7 mouse cellular contexts compared by ENCODE assay signal in genomic region chr1:36071176-36071575, GRCm38 (mm10). TPM values are rescaled to one million over a fixed set of nuclear protein-coding genes. Genes with fewer than 3 reads are reported as not detected.
DNase-seq lines count a peak whose midpoint lies in the region; ATAC-seq and TF ChIP-seq lines count a peak whose summit lies in the region.

No protein-coding gene starts in this region.

- H3K4me3 ChIP-seq in lung, postnatal 0 days (ENCODE audit: low read depth, low read length) = 0 out of 2 replicates have a peak overlapping the region, but pooled peaks have one; percentile 9
- peak overlapping the region; percentile 3; the same call in 1 of the 2 replicates for H3K4me3 ChIP-seq in forebrain, embryonic 11.5 days (ENCODE audit: low read depth, low read length)
- H3K4me3 ChIP-seq in limb, embryonic 14.5 days (replicated peaks; ENCODE audit: low read length) = no peak overlapping the region

- no peak for DNase-seq in lung, postnatal 0 days (ENCODE audit: low spot score)
- no peak for DNase-seq in lung, postnatal 25 days (ENCODE audit: low spot score)
- DNase-seq in forebrain, embryonic 11.5 days (ENCODE audit: low spot score) = peak; percentile 47
- no peak for DNase-seq in limb, embryonic 14.5 days (ENCODE audit: low spot score)
- peak; percentile 31 for DNase-seq in splenic B cell, adult 2 months (ENCODE audit: low read depth, low spot score)
- DNase-seq in urinary bladder, postnatal 14 days (ENCODE audit: low spot score) = no peak

- peak overlapping the region; percentile 94 for H3K4me2 ChIP-seq in lung, postnatal 0 days (replicated peaks; ENCODE audit: low read depth, low read length)
- peak overlapping the region; percentile 97 for H3K4me2 ChIP-seq in forebrain, embryonic 11.5 days (ENCODE audit: low read depth, low read length, severe bottlenecking)
- peak overlapping the region; percentile 98 for H3K4me2 ChIP-seq in limb, embryonic 14.5 days (replicated peaks; ENCODE audit: low read depth, low read length, severe bottlenecking)

- H3K9me3 ChIP-seq in lung, postnatal 0 days (ENCODE audit: low read length) = no peaks in the 10 kb centered on the region
- no peaks in the 10 kb centered on the region for H3K9me3 ChIP-seq in forebrain, embryonic 11.5 days (ENCODE audit: control insufficient read depth, low read length)
- H3K9me3 ChIP-seq in limb, embryonic 14.5 days (ENCODE audit: control insufficient read depth, low read length) = no peaks in the 10 kb centered on the region

- peaks cover 15% of the 10 kb centered on the region; the same call in 1 of the 2 replicates for H3K4me1 ChIP-seq in lung, postnatal 0 days (ENCODE audit: insufficient read depth, low read depth, low read length)
- H3K4me1 ChIP-seq in forebrain, embryonic 11.5 days (replicated peaks; ENCODE audit: control insufficient read depth, insufficient read depth, low read length) = peaks cover 14% of the 10 kb centered on the region
- H3K4me1 ChIP-seq in limb, embryonic 14.5 days (ENCODE audit: control insufficient read depth, insufficient read depth, low read length) = peaks cover 43% of the 10 kb centered on the region

- no peaks in the 10 kb centered on the region for H3K36me3 ChIP-seq in lung, postnatal 0 days (ENCODE audit: insufficient read depth, low read length)
- no peaks in the 10 kb centered on the region; the same call in 1 of the 2 replicates for H3K36me3 ChIP-seq in forebrain, embryonic 11.5 days (ENCODE audit: control insufficient read depth, insufficient read depth, low read length)
- H3K36me3 ChIP-seq in limb, embryonic 14.5 days (ENCODE audit: control insufficient read depth, insufficient read depth, low read length) = peaks cover 18% of the 10 kb centered on the region
- peaks cover 1% of the 10 kb centered on the region; the same call in 1 of the 2 replicates for H3K36me3 ChIP-seq in splenic B cell, adult 2 months (ENCODE audit: control insufficient read depth, insufficient read depth, low read length, poor library complexity, severe bottlenecking)

- no peak for TF ChIP-seq EP300 in lung, postnatal 0 days (IDR thresholded peaks at IDR 0.05)

- 33% methylated on average over 7 of the region's 7 CpGs for WGBS in lung, postnatal 0 days
- WGBS in forebrain, embryonic 11.5 days = 88% methylated on average over 7 of the region's 7 CpGs
- WGBS in limb, embryonic 14.5 days = 47% methylated on average over 7 of the region's 7 CpGs

- H3K27me3 ChIP-seq in lung, postnatal 0 days (replicated peaks; ENCODE audit: insufficient read depth, low read length) = no peaks in the 10 kb centered on the region
- H3K27me3 ChIP-seq in forebrain, embryonic 11.5 days (ENCODE audit: control insufficient read depth, insufficient read depth, low read length) = 0 out of 2 replicates have a peak, but pooled peaks cover under 1% of the 10 kb centered on the region
- no peaks in the 10 kb centered on the region for H3K27me3 ChIP-seq in limb, embryonic 14.5 days (ENCODE audit: control insufficient read depth, insufficient read depth, low read length)
- no peaks in the 10 kb centered on the region for H3K27me3 ChIP-seq in splenic B cell, adult 2 months (ENCODE audit: control insufficient read depth, insufficient read depth, low read length, poor library complexity, severe bottlenecking)

- no peak for TF ChIP-seq CTCF in lung, postnatal 0 days (IDR thresholded peaks at IDR 0.05)

- TF ChIP-seq POLR2A in limb, embryonic 14.5 days (IDR thresholded peaks at IDR 0.05; ENCODE audit: borderline replicate concordance, extremely low read depth, insufficient read depth, insufficient read length) = no peak

- no peak overlapping the region for H3K27ac ChIP-seq in lung, postnatal 0 days (ENCODE audit: low read length)
- no peak overlapping the region for H3K27ac ChIP-seq in forebrain, embryonic 11.5 days (ENCODE audit: low read depth, low read length)
- no peak overlapping the region for H3K27ac ChIP-seq in limb, embryonic 14.5 days (replicated peaks; ENCODE audit: low read depth, low read length)

- no peak overlapping the region for H3K9ac ChIP-seq in lung, postnatal 0 days (replicated peaks; ENCODE audit: low read depth)
- no peak overlapping the region for H3K9ac ChIP-seq in forebrain, embryonic 11.5 days (ENCODE audit: low read length)
- H3K9ac ChIP-seq in limb, embryonic 14.5 days (ENCODE audit: low read depth, low read length, severe bottlenecking) = no peak overlapping the region

- no peak for ATAC-seq in lung, postnatal 0 days
- no peak for ATAC-seq in forebrain, embryonic 11.5 days (replicated peaks; ENCODE audit: low FRiP score)
- no peak for ATAC-seq in limb, embryonic 14.5 days (ENCODE audit: low FRiP score, low read depth)
- ATAC-seq in monocyte, adult 5-6 weeks (replicated peaks; ENCODE audit: insufficient number of reproducible peaks, low FRiP score, low TSS enrichment, poor library complexity, severe bottlenecking) = no peak

RNA-seq across cellular contexts. Expression of gene Hs6st1, which starts 3.0 kb away (rescaled TPM):
- 4.9 and 6.3 TPM in 2 replicates for polyA plus RNA-seq in lung, postnatal 0 days (2015; fragmentation: Nextera tagmentation; extraction: Ambion mirVana)
- polyA plus RNA-seq in forebrain, embryonic 11.5 days (2014; fragmentation: Nextera tagmentation; extraction: Ambion mirVana) = 14.9 and 17.3 TPM in 2 replicates
- 50.5 and 63.4 TPM in 2 replicates for polyA plus RNA-seq in limb, embryonic 14.5 days (2012; rRNA removed)
- 14.9 and 19.3 TPM in 2 replicates for polyA plus RNA-seq in limb, embryonic 14.5 days (2014; fragmentation: Nextera tagmentation; extraction: Ambion mirVana)
- 16.2 to 26.3 TPM (median 21.9 TPM) in 3 replicates for total RNA-seq in monocyte, adult 5-6 weeks (2017)

Comparison
In these comparisons a context has a peak if more than half of its experiments do, and no peak if none do; other contexts are left out.
1. DNase-seq: peak in forebrain, embryonic 11.5 days (single experiment) and splenic B cell, adult 2 months (single experiment); none in lung, postnatal 0 days (single experiment), lung, postnatal 25 days (single experiment), limb, embryonic 14.5 days (single experiment) and urinary bladder, postnatal 14 days (single experiment).
2. Peak in every context shown above with its lines, with median percentiles within 50 percentile points of each other: H3K4me2 ChIP-seq.